Mouse (Mus musculus) liver, embryonic 12.5 days (tissue): Measurements from ENCODE around the gene Pdk1. TPM values are rescaled to one million over a fixed set of nuclear protein-coding genes. Genes with fewer than 3 reads are reported as not detected.

Experiments used
- polyA plus RNA-seq: library from polyadenylated mRNA; unstranded; fragments of >200 nt; fragmentation: Nextera tagmentation; extraction: Ambion mirVana; gene quantifications from 2 replicates; pipeline ENCODE4 v1.2.1, GENCODE M21; 2016

Pdk1 gene
- polyA plus RNA-seq, 1 experiment from 2014 or later: 70.5 TPM

Other genes starting within 250 kb of the Pdk1 start
- gene Itga6, start 127.6 kb upstream of the Pdk1 start, polyA plus RNA-seq: 14.2 and 14.6 TPM in 2 replicates
- gene Rapgef4, start 108.0 kb downstream of the Pdk1 start, polyA plus RNA-seq: 3.6 and 3.8 TPM in 2 replicates